Mouse (Mus musculus): ENCODE data around the gene Tanc1.

DNA sequence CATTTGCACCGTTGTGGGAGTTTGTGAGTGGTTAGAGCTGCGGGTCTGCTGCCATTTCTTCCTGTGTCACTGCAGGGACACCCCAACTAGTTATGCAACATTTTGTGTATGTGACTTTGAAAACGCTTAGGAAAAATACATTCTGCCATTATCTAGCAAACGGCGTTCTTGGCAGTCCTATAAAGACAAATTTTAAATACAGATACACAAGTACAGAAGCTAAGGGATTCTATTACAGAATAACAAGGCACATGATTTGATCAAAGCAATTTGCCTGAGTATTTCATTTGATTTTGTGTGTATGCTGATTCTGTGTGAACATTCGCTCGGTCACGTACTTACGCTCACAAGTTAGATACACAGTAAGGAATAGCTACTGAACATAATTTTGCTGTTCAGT lies 100.6 kb downstream of the Tanc1 start:
- TF ChIP-seq CTCF (IDR thresholded peaks at IDR 0.05; ENCODE audit: low read depth) = no peak
- no peak for TF ChIP-seq EP300 (IDR thresholded peaks at IDR 0.05; ENCODE audit: low read depth)
